Mouse (Mus musculus): Measurements from ENCODE around the gene Gm20517. TPM values are rescaled to one million over a fixed set of nuclear protein-coding genes. Genes with fewer than 3 reads are reported as not detected.

The Gm20517 gene
- polyA plus RNA-seq, 1 experiment from 2014 or later = 0.81 TPM

Other genes starting within 250 kb of the Gm20517 start
- 80.3 and 83.1 TPM in 2 replicates for gene Mrps10, start 242.7 kb upstream of the Gm20517 start, polyA plus RNA-seq (2015; fragmentation: Nextera tagmentation; extraction: Ambion mirVana)
- gene Guca1b, start 226.2 kb upstream of the Gm20517 start, polyA plus RNA-seq (2015; fragmentation: Nextera tagmentation; extraction: Ambion mirVana) = 1.9 and 2.3 TPM in 2 replicates
- 1.6 and 2.6 TPM in 2 replicates for gene Guca1a, start 211.0 kb upstream of the Gm20517 start, polyA plus RNA-seq (2015; fragmentation: Nextera tagmentation; extraction: Ambion mirVana)
- 1.7 and 2.1 TPM in 2 replicates for gene AI661453, start 175.0 kb upstream of the Gm20517 start, polyA plus RNA-seq (2015; fragmentation: Nextera tagmentation; extraction: Ambion mirVana)
- 0.26 and 0.46 TPM in 2 replicates for gene 1700001C19Rik, start 174.2 kb upstream of the Gm20517 start, polyA plus RNA-seq (2015; fragmentation: Nextera tagmentation; extraction: Ambion mirVana)
- 32.2 and 37.0 TPM in 2 replicates for gene Taf8, start 109.3 kb upstream of the Gm20517 start, polyA plus RNA-seq (2015; fragmentation: Nextera tagmentation; extraction: Ambion mirVana)
- gene Ccnd3, start 106.5 kb upstream of the Gm20517 start, polyA plus RNA-seq (2015; fragmentation: Nextera tagmentation; extraction: Ambion mirVana) = 272 and 294 TPM in 2 replicates
- gene Bysl, start 97 bp upstream of the Gm20517 start, polyA plus RNA-seq (2015; fragmentation: Nextera tagmentation; extraction: Ambion mirVana) = 23.8 and 26.5 TPM in 2 replicates
- 45.7 TPM in 2 replicates for gene Med20, start within 50 bp of the Gm20517 start, polyA plus RNA-seq (2015; fragmentation: Nextera tagmentation; extraction: Ambion mirVana)
- gene Usp49, start 19.1 kb downstream of the Gm20517 start, polyA plus RNA-seq (2015; fragmentation: Nextera tagmentation; extraction: Ambion mirVana) = 4.6 and 5.0 TPM in 2 replicates
- gene Tomm6, start 76.8 kb downstream of the Gm20517 start, polyA plus RNA-seq (2015; fragmentation: Nextera tagmentation; extraction: Ambion mirVana) = 381 and 386 TPM in 2 replicates
- gene Frs3, start 77.4 kb downstream of the Gm20517 start, polyA plus RNA-seq (2015; fragmentation: Nextera tagmentation; extraction: Ambion mirVana) = 5.5 and 6.7 TPM in 2 replicates
- 0.17 and 0.24 TPM in 2 replicates for gene Gm21981, start 82.9 kb downstream of the Gm20517 start, polyA plus RNA-seq (2015; fragmentation: Nextera tagmentation; extraction: Ambion mirVana)
- 0.51 and 0.99 TPM in 2 replicates for gene Prickle4, start 83.1 kb downstream of the Gm20517 start, polyA plus RNA-seq (2015; fragmentation: Nextera tagmentation; extraction: Ambion mirVana)
- gene Pgc, start 115.3 kb downstream of the Gm20517 start, polyA plus RNA-seq (2015; fragmentation: Nextera tagmentation; extraction: Ambion mirVana) = 0.14 TPM in 1 of 2 replicates, not detected in the other
- gene Tfeb, start 125.4 kb downstream of the Gm20517 start, polyA plus RNA-seq (2015; fragmentation: Nextera tagmentation; extraction: Ambion mirVana) = 13.4 and 15.2 TPM in 2 replicates
- gene Mdfi, start 223.1 kb downstream of the Gm20517 start, polyA plus RNA-seq (2015; fragmentation: Nextera tagmentation; extraction: Ambion mirVana) = 7.7 and 12.6 TPM in 2 replicates

All from kidney, embryonic 15.5 days (tissue).